Mouse (Mus musculus) thymus, postnatal 10 days (tissue): Measurements from ENCODE around the gene Loxl3.

Experiments used
- DNase-seq, 2 experiments: peaks; one replicate each; pipeline ENCODE4 v3.0.0; 2021; ENCODE audit warnings: low spot score in 2 of 2

Loxl3 gene

DNA sequence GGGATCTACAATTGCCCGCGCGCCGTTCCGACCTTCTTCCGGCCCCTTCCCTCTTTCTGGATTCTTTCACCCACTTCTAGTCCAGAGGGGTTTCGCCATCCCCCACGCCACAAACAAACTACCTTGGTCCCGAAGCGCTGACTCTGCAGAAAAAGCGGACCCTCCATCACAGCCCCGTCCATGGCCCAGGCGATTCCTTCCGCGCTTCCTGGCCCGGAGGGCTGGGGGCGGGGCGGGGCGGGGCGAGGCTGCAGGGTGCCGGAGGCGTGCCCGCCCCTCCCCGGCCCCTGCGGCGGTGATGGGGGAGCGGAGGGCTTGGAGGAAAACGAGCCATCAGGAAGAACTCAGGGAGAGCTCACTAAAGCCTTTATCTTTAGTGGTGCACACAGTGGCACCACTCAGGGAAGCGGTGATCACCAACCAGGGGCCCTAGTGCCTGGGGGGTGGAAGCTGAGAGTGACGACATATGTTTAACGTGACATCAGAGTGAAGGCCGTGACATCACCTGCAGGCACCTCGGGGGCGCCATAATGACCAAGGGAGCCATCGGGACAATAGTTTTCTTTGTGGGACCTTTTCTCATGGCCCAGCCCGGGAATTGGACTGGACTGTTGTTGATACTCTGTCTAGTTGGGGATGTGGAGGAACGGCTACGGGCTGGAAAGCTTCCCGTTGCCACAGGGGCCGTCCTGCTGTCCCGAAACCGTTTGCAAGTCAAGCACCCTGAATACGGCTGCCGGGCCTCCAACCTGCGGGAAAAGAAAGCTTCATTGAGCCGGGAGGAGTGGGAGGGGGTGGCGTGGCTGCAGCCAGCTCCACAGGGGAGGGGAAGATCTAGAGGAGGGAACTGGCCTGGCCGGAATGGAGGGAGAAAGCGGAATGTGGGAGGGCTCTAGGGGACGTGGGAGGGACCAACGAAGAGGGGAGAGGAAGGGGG is at the start of gene Loxl3, which contains the start of gene Dok1:
Gene Loxl3, plus strand, starts transcription at position 925 of the 937 bp plus-strand sequence.
Gene Dok1, minus strand, starts transcription at position 223 of the 937 bp plus-strand sequence.
- DNase-seq = peak; percentile 50 to 62

DNA sequence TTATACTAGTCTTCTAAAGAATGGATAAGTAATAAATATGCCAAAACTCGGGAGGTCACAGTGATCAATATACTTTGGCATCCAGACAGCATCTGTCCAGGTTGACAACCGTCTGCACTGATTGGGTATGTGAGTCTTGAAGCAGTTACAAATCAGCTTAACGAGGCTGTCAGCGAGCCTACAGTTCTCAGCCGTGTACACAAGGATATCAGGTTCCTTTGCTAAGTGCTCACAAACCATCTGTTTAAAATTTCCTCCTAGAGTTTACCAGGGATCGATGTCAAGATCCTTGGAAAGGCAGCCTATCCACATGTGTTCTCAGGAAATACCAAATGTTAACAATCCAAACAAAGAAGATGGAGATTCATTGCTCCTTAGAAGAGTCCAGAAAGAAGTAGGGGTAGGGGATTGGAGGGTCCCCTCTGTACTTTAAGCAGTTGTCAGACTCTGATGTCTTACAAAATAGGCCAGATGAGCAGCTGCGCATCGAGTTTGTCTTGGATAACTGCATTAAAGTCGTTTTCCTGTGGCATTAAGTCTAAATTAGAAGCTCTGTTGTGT is 46.5 kb upstream of the Loxl3 start:
- no peak for DNase-seq

DNA sequence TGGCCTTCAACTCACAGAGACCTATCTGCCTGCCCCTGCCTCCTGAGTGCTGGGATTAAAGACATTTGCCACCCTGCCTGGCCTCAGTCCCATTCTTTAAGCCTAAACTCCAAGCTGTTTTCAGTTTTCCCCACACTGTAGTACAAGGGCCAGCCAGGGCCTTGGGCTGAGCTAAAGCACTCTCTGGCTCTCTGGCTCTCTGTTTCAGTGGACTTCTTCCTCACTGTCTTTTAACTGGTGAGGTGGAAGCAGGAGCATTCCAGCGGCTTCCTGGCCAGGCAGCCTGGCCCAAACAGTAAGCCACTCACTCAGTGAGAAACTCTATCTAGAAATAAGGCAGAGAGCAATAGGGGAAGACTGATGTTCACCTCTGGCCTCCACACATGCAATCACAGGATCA is 40.3 kb upstream of the Loxl3 start:
- no peak for DNase-seq

DNA sequence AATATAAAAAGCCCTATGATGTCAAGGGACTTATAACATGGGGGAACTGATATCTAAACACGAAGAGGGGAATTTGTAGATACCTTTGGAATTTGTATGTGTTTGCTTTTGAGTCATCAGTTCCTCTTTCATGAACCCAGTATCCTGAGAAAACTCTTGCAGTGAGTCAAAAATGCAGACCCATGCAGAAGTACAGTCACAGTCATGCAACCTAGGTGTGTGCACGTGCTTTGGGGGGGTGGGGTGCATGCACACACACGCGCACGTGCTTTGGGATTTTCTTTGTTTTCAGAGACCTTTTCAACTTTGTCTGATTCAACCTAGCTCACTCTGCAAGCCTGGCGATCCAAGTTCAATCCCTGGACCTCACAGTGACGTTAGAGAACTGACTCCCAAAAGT is 39.6 kb upstream of the Loxl3 start:
- DNase-seq = no peak

DNA sequence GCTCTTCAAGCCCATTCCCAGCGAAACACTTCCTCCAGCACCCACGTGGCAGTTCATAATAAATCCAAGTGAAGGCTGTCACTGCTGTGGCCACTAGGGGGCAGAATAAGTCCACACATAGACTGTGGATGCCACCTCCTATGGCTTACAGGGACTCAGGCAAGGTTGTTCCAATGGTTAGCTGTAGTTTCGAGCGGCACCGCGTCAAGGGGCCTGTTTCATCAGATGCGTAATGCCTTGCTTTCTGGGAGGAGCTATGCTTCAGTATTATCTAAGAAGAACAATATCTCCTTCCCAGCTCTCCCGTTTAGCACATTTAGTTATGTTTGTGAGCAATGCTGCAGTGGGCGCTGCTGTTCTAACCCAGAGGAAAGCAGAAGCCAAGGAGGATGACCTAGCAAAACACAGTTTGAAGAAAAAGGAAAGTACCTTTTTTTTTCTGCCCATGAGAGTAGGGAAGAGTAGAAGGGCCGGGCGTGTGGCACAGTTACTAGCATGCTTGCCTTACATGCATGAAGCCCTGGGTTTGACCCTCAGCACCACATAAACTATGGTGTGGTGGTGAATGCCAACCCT is 37.1 kb upstream of the Loxl3 start:
- DNase-seq = peak; percentile 79 to 89

DNA sequence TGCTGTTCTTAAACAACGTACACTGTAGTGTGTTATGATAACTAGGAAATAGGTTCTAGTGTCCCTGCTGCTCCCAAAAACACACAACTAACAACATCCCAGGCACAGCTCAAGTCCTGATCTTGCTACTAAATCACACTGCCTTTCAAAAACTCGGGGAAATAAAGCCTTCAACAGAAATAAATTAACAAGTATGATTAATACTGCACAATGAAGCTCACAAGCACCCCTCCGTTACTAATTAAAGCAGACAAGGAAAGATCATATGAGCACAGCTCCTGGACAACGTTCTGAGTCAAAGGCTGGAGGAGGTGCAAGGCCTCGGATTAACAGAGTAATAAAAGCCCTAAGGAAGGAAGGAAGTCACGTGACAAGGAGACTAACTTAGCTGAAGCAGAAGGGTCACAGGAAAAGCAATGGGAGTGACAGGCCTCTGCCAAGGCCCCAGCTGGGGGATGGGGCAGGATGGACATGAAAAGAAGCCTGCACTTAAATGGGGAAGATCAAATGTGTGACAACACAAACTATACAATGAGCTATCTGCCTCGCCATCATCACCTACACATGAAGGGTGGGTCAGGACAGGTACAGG is 36.4 kb upstream of the Loxl3 start:
- no peak for DNase-seq

DNA sequence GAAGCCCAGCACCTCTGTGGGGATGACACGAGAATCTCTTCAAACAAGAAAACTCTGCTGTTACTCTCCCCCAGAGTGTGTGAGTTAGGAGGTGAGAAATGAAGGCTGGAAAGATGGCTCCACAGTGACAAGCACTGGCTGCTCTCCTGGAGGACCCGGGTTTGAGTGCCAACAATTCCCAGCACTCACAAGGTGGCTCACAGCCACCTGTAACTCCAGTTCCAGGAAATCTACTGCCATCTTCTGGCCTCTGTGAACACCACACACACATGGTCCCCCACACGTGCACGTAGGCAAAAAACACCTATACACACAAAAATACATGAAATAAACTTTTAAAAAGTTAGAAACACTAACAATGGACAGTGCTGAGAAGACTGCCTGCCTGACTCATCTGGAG is 35.6 kb upstream of the Loxl3 start:
- DNase-seq = peak in 1 of 2 experiments; percentile 15

DNA sequence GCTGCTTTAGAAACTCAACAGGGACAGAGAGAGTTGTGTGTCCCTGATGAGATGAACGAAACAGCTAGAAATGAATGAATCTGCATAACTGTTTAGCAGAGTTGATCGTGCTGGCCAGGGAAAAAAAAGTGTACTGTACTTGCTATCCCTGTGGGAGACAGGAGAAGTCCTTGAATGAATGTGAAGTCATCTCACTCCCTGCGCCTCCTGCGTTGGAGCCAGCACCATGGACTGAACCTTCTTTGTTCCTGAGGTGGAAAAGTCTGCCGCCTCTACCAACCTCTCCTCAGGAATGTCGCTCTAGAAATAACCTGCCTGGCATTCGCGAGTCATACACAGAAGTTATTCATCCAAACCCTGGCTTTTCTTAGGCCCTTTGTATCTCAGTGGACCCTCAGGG is 34.0 kb upstream of the Loxl3 start:
- DNase-seq = no peak

DNA sequence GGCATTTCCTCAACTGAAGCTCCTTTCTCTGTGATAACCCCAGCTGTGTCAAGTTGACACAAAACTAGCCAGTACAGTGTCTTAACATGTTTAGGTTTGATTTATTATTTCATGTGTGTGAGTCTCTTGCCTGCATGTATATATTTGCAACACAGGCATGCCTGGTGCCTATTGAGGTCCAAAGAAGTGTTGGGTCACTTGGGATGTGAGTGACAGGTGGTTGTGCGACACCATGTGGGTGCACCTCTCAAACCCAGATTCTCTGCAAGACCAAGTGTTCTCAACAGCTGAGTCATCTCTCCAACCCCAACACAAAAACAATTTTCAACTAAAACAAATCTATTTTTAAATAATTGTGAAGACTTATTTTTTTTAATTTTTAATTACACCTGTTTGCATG is 30.9 kb upstream of the Loxl3 start:
- DNase-seq = no peak

DNA sequence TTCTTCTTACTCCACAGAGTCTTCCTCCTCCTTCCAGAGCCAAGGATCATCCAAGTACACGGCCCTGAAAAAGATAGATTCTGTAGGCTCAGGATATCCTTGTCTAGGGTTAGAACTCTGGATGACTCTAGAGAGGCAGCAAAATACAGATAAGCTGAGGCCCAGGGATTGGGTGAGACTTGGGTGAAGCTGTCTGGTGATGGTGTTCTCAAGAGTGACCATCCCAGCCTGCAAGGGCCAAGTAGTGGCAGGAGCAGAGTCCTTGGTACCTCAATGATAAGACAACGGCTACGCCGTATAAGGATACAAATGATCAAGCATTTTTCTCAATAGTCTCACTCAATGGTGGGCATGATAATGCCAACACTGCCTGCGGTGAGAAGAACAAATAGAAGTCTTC is 30.1 kb upstream of the Loxl3 start:
- DNase-seq = no peak

DNA sequence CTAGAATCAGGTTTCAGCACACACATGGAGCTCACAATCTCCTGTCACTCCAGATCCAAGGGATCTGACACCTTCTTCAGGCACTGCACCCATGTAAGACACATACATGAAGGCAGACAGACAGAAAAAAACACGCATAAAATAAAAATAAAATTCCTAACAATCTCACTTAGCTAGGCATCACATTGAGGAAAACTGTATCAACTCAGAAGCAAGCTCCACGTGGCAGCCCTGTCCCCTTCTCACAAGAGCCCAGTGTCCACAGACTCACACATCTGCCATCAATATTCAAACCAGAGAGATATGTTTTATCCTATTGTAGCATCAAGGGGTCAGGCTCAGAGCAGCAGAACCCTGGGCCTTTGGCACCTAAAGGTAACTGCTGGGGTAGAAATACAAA is 29.7 kb upstream of the Loxl3 start:
- DNase-seq = no peak

DNA sequence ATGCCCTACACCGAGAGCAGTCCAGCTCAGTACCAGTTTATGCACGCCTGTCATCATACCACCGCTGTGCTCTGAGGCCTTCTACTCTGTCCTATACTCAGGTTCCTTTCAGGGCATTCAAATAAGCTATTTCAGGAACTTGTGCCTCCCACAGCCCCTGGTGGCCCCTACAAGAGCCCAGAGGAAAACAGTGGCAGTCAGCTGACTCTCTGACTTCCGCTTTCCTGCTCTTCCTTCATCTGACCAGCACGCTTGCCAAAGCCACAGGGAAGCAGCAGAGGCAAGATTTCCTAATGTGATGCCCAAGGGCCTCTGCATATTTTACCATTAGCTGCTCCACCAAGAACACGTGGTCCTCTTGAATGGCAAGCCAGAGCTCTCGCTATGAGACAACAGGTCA is 29.1 kb upstream of the Loxl3 start:
- DNase-seq = no peak

DNA sequence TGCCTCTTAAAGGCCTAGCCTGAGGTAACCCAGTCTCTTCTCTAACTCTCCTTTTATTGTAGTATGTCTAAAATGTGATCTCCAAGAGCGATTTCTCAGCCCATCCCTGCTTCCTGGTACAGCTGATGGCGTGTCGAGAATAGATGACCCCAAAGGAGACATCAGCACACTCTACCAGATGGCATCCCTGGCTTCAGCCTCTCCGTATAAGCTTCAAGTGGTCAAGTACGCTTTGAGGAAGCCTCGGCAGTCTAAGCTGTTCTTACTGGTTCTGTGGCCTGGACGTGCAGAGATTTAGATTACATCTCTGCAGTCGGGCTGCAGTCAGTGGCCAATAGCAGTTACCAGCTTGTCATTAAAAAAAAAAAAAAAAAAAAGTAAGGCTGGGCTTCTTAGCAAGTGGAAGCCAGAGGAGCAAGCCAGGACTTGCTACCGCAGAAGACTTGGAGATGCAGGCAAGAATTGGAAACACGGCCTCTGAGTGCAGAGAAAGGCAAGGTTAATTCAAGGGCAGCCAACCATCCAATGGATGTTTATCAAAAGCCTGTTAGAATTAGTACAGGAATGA is 28.4 kb upstream of the Loxl3 start:
- DNase-seq = no peak

DNA sequence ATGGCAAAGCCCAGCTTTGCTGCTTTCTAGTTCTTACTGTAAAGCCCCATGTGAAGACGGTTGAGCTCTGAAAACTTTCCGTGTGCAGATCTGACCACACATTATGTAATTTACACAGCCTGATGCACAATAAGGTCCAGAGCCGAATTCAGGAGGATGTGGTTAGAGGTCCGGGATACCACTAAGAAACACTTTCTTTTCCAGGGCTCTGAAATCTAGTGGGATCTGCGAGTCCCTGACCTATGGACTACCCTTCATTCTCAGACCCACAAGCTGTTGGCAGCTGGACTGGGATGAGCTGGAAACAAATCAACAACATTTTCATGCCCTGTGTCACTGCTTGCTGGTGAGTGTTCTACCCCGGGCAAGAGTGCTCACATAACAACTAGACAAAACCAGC is 27.9 kb upstream of the Loxl3 start:
- no peak for DNase-seq

DNA sequence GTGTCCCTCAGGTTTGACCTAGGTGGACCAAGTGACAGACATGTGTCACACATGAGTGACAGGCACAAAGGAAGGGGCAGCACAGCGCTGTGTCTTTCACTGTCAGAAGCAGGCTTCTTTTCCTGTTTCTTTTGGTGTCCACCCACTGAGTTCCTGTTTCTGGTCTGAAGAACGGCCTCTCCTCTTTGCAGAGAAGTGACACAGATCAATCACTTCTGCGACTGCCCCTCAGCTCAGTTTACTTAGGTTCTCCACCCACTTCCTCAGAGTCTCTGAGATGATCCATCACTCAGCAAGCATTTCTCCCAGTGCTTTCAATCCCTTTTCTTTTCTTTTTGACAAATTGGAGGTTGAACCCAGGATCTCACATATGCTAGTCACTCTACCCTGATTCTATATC is 25.3 kb upstream of the Loxl3 start:
- no peak for DNase-seq

DNA sequence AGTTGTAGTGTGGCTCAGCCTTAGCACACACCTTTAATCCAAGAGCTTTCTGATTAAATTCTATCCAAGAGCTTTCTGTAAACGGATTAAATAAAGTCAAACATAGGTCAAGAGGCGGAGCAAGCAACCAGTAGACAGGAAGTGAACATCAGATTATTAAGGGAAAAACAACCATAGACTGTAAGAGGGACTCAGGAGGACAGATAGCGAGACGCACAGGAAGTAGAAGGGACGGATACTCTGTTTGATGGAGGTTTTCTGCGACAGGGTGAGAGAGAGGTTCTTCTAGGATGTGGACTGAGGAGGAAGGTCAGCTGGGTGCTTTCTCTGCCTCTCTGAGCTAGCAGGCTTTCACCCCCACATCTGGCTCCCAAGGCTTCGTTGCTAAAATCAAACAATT is 24.0 kb upstream of the Loxl3 start:
- no peak for DNase-seq

DNA sequence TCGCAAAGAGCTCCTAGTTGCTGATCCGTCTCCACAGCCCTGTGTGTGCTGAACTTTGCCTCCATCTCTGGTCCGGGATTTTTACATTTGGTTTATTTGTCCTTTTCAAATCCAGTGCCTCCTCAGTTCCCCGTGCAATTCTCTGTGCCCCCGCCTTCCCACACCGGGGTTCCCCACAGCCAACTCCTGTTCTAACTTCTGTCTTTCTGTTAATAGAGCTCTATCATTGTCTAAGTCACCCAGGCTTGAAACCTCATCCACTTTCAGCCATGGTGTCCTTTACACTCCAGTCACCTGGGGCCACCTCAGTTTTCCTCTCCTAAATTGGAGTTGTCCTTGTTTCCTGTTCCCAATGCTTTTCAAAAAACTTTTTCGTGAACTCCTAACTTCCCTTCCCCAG is 22.7 kb upstream of the Loxl3 start:
- no peak for DNase-seq

DNA sequence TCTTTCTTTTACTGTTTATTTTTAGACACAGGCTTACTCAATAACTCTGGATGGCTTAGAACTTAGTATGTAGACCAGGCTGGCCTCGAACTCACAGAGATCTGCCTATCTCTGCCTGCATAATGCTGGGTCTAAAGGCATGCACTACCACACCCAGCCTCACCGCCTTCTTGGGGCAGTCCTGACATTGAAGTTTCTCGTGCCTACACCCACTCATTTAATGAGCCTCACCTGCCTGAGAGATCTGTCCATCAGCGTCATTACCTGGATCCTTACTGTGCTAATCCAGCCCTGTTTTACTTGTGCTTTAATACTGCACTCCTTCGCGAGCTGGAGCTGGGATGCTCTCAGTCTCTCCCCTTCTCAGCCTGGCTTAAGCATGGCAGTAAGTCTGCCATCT is 22.2 kb upstream of the Loxl3 start:
- no peak for DNase-seq

DNA sequence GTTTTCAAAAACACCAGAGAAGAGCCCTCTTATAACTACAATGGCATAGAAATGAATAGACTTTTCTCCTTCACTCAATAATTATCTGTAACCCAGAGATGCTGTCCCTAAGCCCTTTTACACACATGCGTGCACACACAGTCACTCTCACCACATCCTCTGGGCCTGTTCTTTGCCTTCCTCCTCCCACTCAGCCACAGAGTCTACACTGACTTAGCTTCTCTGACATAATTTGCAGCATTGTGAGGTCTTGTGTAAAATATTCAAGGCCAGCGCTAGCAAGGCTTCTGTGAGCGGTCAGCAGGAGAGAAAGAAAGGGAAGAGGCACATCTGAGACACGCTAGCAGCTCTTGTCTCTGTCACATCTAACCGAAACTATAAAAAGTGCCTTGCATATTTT is 20.5 kb upstream of the Loxl3 start:
- no peak for DNase-seq

DNA sequence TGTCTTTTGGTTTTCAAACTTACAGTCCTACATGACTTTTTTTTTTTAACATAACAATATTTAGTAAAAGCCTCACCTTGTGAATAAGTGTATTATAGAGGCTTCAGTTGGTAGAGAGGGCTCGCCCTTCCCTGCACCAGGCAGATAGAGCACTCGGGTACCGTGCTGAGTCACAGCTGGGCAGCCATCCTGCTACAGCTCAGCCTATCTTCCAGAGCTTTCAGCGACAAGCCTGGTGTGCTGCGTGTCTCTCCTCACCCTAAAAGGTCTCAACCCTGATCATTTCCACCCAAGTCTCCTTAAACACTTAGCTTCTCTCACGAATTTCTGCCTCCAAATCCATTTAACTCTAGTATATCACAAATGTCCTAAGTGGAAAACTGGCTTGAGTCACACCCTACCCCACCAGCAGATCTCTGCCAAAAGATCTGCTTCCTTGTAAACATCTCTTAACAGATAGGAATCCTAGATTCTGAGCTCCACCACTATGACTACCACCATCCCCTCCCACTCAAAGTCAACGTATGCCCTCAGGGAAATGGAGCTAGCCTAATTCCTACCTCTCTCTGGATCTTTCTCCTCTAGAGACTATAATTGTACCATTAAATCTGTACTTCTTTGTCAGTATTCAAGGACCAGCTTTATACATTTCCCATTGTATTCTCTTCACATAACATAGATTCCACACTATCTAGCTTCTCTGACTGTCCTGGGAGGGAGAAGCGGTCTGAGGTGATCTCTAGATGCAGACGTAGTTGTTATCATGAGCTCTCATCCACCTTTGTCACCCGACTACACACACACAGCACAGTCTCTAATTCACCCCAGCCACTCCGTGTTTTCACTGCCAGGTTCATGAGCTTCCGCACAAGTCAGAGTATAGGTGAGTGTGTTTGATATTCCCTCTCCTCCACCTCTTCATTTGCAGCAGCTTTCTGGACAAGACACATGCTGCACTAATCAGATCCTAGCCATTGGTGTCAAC is 19.2 kb upstream of the Loxl3 start:
- no peak for DNase-seq

DNA sequence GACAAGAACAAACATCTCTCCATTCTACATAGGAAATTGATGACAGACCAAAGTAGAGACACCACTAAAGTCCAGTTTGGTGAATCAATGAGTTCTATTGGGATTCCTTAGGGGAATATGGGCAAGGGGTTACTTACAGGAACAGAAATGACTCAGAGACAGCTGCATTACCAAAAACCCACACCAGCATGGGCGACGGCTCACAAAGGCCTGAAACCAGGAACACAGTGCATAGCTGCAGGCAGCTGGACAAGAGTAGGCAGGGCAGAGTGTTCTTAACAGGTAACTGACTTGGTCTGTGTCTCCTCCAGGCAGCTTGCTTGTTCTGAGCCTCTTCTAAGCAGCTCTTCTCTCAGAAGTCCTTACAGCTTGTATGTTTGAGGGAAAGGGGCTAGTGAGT is 18.2 kb upstream of the Loxl3 start:
- DNase-seq = no peak
